Mouse (Mus musculus) small intestine, adult 2 months (tissue): ENCODE measurements at regions not wholly inside any gene's neighbourhood (a gene's known extent, or its start where the extent isn't known, plus 50 kb on each side); places are given as distances from the start of the nearest gene placed in this dataset.

ENCODE experiments used
- H3K27ac ChIP-seq: fragments of 200-500 bp; 2 replicates; pipeline ENCODE4 v1.5.1; 2012; ENCODE audit warnings: low read depth, low read length, control low read depth, inconsistent platforms; ENCODE audit not compliant: insufficient read depth
- H3K27me3 ChIP-seq: fragments of 200-500 bp; 2 replicates; pipeline ENCODE4 v1.6.1; 2012; ENCODE audit warnings: mild to moderate bottlenecking, moderate library complexity, low read length, inconsistent platforms; ENCODE audit not compliant: control insufficient read depth, insufficient read depth
- H3K36me3 ChIP-seq: fragments of 200-500 bp; 2 replicates; pipeline ENCODE4 v1.6.1; 2012; ENCODE audit warnings: mild to moderate bottlenecking, low read length, control low read depth, inconsistent platforms; ENCODE audit not compliant: control insufficient read depth, insufficient read depth
- H3K4me1 ChIP-seq: fragments of 200-500 bp; 2 replicates; pipeline ENCODE4 v1.6.1; 2012; ENCODE audit warnings: low read length, inconsistent platforms, mixed read lengths; ENCODE audit not compliant: control insufficient read depth, insufficient read depth, insufficient read length
- H3K4me3 ChIP-seq: fragments of 200-500 bp; 2 replicates; pipeline ENCODE4 v1.5.1; 2012; ENCODE audit warnings: low read depth, mild to moderate bottlenecking, control low read depth, inconsistent platforms, low read length, moderate library complexity
- CTCF ChIP-seq: fragments of 200-500 bp; IDR thresholded peaks from 2 replicates; pipeline ENCODE4 v1.5.1; 2012; ENCODE audit warnings: low read depth, mild to moderate bottlenecking, control low read depth, inconsistent platforms, low read length, moderate library complexity, mixed read lengths; ENCODE audit not compliant: insufficient replicate concordance, insufficient read length; ENCODE audit errors: extremely low read depth
- POLR2A ChIP-seq: fragments of 200-500 bp; IDR thresholded peaks from 2 replicates; pipeline ENCODE4 v1.6.1; 2012; ENCODE audit warnings: low read depth, mild to moderate bottlenecking, control low read depth, inconsistent platforms, low read length, moderate library complexity
- WGBS: fragments of 180-500 bp; shearing (Covaris S2); methylation state at CpG from one replicate; pipeline ENCODE4 v1.1.7; 2018; 5-methylcytosine and 5-hydroxymethylcytosine counted together

- WGBS = 63% methylated on average over 4 of the region's 4 CpGs
- Histone ChIP-seq H3K27ac (no peak overlapping the region), H3K36me3 (no peaks in the 10 kb centered on the region), H3K27me3 (no peaks in the 10 kb centered on the region), H3K4me3 (no peak overlapping the region), H3K4me1 (no peaks in the 10 kb centered on the region)
- TF ChIP-seq POLR2A (no peak), CTCF (no peak)
Observed at GRCm38 (mm10) chr4:101331231-101331630, 66.1 kb upstream of the Jak1 start.

- H3K27ac ChIP-seq = no peak overlapping the region
- TF ChIP-seq CTCF (no peak), POLR2A (no peak)
- H3K36me3 ChIP-seq = no peaks in the 10 kb centered on the region
- WGBS = 82% methylated on average over 7 of the region's 7 CpGs
- no peak overlapping the region for H3K4me3 ChIP-seq
- H3K4me1 ChIP-seq = no peaks in the 10 kb centered on the region
- no peaks in the 10 kb centered on the region for H3K27me3 ChIP-seq
Observed at GRCm38 (mm10) chr4:101329060-101329459, 64.0 kb upstream of the Jak1 start.

- TF ChIP-seq CTCF = no peak
- TF ChIP-seq POLR2A = no peak
- Histone ChIP-seq H3K36me3 (no peaks in the 10 kb centered on the region), H3K27me3 (no peaks in the 10 kb centered on the region), H3K4me1 (no peaks in the 10 kb centered on the region), H3K4me3 (no peak overlapping the region), H3K27ac (no peak overlapping the region)
- 84% methylated on average over 3 of the region's 3 CpGs for WGBS
Observed at GRCm38 (mm10) chr4:101326067-101326466, 61.0 kb upstream of the Jak1 start.

- WGBS = 68% methylated on average over 2 of the region's 2 CpGs
- no peak overlapping the region for H3K4me3 ChIP-seq
- H3K4me1 ChIP-seq = no peaks in the 10 kb centered on the region
- no peaks in the 10 kb centered on the region for H3K36me3 ChIP-seq
- H3K27me3 ChIP-seq = no peaks in the 10 kb centered on the region
- H3K27ac ChIP-seq = no peak overlapping the region
- TF ChIP-seq POLR2A (no peak), CTCF (no peak)
Observed at GRCm38 (mm10) chr4:101321731-101322130, 56.6 kb upstream of the Jak1 start.

- no peaks in the 10 kb centered on the region for H3K4me1 ChIP-seq
- no peaks in the 10 kb centered on the region for H3K27me3 ChIP-seq
- no peak overlapping the region for H3K4me3 ChIP-seq
- WGBS = 53% methylated on average over 2 of the region's 2 CpGs
- no peaks in the 10 kb centered on the region for H3K36me3 ChIP-seq
- peak; percentile 35; the same call in 1 of the 2 replicates for TF ChIP-seq CTCF
- no peak for TF ChIP-seq POLR2A
- H3K27ac ChIP-seq = no peak overlapping the region
Observed at GRCm38 (mm10) chr4:101320587-101320986, 55.5 kb upstream of the Jak1 start.

GRCm38 (mm10) chr4:101319681-101320220, 54.7 kb upstream of the Jak1 start:
- WGBS = 59% methylated on average over 4 of the region's 4 CpGs
- no peak overlapping the region for H3K27ac ChIP-seq
- TF ChIP-seq POLR2A = no peak
- TF ChIP-seq CTCF = no peak

GRCm38 (mm10) chr4:101318836-101319235, 53.8 kb upstream of the Jak1 start:
- Histone ChIP-seq H3K4me1 (no peaks in the 10 kb centered on the region), H3K27ac (no peak overlapping the region), H3K4me3 (no peak overlapping the region), H3K27me3 (no peaks in the 10 kb centered on the region), H3K36me3 (no peaks in the 10 kb centered on the region)
- 67% methylated on average over 1 of the region's 1 CpGs for WGBS
- peak; percentile 18; the same call in 1 of the 2 replicates for TF ChIP-seq CTCF
- TF ChIP-seq POLR2A = no peak

More at GRCm38 (mm10) chr4:101319681-101320220, 54.7 kb upstream of the Jak1 start:
- H3K36me3 ChIP-seq = no peaks in the 10 kb centered on the region
- H3K27me3 ChIP-seq = no peaks in the 10 kb centered on the region
- no peak overlapping the region for H3K4me3 ChIP-seq
- H3K4me1 ChIP-seq = no peaks in the 10 kb centered on the region

DNA sequence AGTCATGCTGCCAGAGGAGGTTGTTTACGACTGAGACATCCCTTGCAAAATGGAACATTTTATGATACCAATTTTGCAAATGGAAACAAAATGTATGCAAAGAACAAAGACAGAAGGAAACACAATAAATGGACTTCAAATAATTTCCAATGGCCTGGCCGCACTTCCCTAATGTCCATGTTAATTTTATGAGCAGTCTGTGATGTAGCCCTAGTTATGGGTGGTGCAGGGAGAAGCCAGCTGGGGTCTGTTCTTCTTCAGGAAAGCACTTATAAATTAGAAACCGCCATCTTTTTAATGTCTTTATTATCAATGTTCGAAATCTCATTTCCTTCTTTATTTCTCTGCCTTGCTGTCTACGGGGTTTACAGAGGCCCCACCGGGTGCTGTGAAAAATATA, 51.0 kb upstream of the Jak1 start:
- no peaks in the 10 kb centered on the region; the same call in 1 of the 2 replicates for H3K27me3 ChIP-seq
- TF ChIP-seq POLR2A = no peak
- no peak for TF ChIP-seq CTCF
- WGBS = 76% methylated on average over 6 of the region's 6 CpGs
- H3K4me3 ChIP-seq = no peak overlapping the region
- H3K27ac ChIP-seq = no peak overlapping the region
- no peaks in the 10 kb centered on the region for H3K36me3 ChIP-seq
- H3K4me1 ChIP-seq = no peaks in the 10 kb centered on the region
